Mouse (Mus musculus) kidney, postnatal 25 days (tissue): Measurements from ENCODE around the gene Pyurf.

Source experiments
- DNase-seq, 2 experiments: peaks; one replicate each; pipeline ENCODE4 v3.0.0; 2021; ENCODE audit warnings: mixed read lengths in 2 of 2

The Pyurf gene

DNA sequence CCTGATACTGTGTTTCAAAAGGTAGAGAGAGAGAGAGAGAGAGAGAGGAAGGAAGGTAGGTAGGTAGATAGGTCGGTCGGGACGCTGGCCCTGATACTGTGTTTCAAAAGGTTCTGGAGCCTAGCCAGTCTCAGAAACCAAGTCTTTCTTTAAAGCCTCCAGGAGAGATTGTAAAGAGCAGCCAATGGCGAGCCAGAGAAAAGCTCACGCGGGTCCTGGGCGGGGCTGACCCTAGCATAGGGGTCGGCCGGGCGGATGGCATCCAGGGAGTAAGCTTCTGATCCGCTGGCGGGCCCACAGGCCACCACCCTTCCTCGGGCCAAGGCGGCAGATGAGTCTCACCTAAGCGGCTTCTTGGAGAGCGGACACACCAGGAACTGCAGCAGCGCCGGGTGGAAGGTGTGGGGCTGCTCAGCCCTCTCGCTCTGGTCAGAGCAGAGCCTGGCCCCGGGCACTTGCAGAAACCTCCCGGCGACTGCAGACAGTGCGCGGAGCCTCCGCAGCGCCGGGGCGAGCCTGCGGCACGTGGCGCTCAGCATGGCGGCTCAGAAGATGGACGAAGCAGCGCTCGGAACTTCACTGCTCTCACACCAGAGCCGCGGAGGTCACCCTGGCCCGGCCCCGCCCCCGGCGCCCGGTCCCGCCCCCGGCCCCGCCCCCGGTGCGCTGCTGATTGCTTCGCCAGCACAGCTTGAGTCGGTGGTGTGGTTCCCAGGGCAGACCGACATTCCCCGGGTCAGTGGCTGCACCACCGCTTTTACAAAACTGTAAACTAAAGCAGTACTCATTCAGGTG, at the start of gene Pyurf:
Gene Pyurf (minus strand): TSS at position 612 of the 795 bp plus-strand sequence.
- DNase-seq = peak; percentile 91 to 96

DNA sequence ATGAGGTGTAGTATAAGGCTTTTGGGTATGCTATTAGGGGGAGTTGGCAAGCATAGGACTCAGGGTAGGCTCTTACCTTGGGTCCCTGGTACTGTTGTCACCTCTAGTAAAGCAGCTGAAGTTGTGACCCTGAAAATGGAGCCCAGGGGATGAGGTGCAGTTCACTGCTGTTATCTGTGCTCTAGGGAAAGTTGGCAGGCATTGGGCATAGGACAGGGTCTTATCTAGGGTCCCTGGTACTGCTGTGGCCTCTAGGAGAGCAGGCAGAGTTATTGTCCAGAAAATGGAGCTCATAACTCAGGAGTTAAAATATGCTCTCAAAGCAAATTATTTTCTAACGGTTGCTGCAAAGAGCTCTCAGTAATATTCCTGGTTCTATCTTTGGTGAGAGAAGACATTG, 29.5 kb upstream of the Pyurf start:
- DNase-seq = no peak

GRCm38 (mm10) chr6:57711726-57712125, 19.8 kb upstream of the Pyurf start:
- DNase-seq = no peak

DNA sequence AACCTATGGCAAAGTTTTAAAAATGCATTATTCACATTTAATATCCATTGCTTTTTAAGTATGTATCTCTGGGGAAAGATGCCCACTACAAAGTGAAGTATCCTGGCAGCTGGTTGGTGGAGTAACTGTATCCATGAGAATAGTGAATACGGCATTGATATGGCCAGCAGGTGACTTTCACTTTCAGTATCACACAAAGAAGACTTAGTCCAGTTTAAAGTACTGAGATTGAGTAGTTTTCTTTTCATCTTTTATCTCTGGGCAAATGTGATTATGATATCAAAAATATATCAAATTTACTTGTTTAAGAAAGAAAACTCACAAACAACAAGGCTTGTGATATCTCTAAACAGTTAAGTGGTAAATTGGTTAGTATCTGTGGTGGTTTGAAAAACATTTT, 14.8 kb upstream of the Pyurf start:
- DNase-seq = no peak

- no peak for DNase-seq
Measured at GRCm38 (mm10) chr6:57703703-57704102, 11.8 kb upstream of the Pyurf start.

GRCm38 (mm10) chr6:57702743-57703499, 11.0 kb upstream of the Pyurf start:
- peak; percentile 97 to 98 for DNase-seq

DNA sequence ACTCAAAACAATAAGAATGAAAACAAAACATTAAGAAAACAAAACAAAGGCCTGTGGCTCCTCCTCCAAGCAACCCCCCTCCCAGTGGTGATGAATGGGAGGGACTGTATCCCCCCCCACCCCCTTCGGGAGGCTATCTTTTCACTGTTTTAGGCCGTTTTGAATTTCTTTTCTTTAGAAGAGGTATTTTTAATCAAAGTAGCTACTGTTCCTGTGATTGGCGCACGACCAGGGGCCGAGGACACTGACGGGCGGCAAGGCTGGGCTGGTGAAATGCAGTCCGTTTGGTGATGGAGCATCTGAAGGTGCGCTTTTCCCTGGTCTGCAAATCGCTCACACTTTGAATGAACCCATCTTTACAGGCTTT, 10.5 kb upstream of the Pyurf start, which contains the start of gene Lancl2:
Gene Lancl2 (plus strand): TSS at position 165 of the 367 bp plus-strand sequence.
- peak; percentile 33 to 51 for DNase-seq

DNA sequence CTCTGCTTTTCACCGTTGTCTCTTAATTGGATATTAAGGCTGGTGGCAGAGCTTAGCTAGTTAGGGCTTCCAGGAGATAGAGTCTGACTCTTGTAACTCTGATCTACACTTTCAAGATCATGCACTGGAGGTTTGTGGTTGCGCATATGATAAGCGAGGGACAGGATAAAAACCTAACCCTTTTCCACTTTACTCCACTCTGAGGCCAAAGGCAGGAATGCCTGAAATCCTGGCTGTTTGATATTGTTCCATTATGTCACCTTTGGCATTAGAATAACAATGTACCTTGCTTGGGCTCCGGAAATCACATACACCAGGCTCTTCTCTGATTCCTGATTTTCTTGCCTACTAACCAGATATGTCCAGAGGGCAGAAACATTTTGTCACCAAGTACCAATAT, 9.8 kb upstream of the Pyurf start:
- DNase-seq = no peak

GRCm38 (mm10) chr6:57693116-57693515, 1.2 kb upstream of the Pyurf start:
- no peak for DNase-seq

DNA sequence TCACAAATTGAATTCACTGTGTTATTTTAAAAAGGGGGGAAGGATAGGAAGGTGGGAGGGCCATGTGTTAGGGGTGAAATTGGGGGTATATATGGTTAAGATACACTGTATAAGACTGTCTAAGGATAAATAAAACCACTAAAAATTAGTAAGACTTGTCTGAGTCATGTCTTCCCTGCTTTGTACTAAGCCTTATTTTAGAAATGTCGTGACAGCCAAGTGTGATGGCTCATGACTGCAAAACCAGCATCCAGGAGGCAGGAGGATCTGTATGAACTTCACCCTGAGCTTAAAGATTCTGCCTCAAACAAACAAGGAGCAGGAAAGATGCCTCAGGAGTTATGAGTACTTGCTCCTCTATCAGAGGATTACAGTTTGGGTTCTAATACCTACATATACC, 7.7 kb downstream of the Pyurf start:
- no peak for DNase-seq

- no peak for DNase-seq
Measured at GRCm38 (mm10) chr6:57661295-57661694, 30.6 kb downstream of the Pyurf start.

DNA sequence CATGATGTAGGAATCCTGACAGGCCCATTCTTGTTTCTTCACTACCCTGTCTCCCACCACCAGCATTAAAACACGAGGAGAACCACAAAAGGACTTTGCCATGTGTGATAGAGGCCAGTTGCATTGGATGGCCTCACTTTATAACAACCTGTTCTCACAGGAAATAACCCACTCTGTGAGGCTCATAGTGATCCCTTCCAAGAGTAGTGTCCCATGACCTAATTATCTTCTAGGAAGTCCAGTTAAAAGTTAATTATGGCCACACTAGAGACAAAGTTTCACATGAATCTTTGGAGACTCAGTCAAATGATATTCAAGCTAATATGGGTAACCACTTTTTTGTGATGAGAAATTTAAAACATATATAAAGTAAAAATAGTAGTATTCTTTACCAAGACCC, 44.6 kb downstream of the Pyurf start:
- no peak for DNase-seq

DNA sequence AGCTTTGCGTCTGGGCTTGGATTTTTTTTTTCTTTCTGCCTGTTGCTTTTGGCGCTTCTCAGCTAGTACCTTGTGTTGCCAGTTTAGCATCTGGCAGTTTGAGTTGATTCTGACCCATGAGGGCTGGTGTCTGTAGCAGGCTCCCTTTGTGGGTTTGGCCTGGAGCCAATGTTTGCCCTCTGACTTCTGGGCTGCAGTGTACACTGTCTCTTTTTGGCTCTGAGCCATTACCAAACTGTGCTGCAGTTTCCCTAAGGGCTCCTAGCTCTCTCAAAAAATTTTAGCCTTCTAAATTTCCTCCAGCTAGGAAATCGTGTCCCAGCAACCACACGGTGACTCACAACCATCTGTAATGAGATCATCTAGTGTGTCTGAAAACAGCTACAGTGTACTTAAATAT, 50.1 kb downstream of the Pyurf start:
- DNase-seq = peak; percentile 53 to 68

GRCm38 (mm10) chr6:57639531-57639930, 52.3 kb downstream of the Pyurf start:
- no peak for DNase-seq
